Mouse (Mus musculus) gastrocnemius, adult 8-10 months (tissue): ENCODE results near the gene Prkag1. TPM values are rescaled to one million over a fixed set of nuclear protein-coding genes. Genes with fewer than 3 reads are reported as not detected.

Experiments used
- DNase-seq, 2 experiments: peaks; one replicate each; pipeline ENCODE4 v3.0.0; 2022; ENCODE audit warnings: low spot score in 2 of 2
- total RNA-seq, 4 experiments: library from RNA; stranded (reverse); gene quantifications; 2 replicates each; pipeline ENCODE4 v1.2.4; 2022

Gene Prkag1
- total RNA-seq, 4 experiments from 2014 or later = 43.8 to 55.0 (median 46.9) TPM

DNA sequence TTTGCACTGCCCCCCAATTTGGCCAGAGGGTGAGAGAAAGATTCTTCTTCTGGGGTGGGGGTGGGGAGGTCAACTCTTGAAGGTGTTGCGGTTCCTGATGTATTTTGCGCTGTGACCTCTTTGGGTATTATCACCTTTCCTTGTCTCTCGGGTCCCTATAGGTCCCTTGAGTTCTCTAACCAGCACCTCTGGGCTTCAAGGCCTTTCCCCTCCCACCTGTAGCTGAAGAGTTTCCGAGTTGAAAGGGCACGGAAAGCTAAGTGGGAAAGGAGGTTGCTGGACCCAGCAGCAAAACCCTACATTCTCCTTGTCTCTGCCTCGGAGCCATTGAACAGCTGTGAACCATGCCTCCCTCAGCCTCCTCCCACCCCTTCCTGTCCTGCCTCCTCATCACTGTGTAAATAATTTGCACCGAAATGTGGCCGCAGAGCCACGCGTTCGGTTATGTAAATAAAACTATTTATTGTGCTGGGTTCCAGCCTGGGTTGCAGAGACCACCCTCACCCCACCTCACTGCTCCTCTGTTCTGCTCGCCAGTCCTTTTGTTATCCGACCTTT, 38.1 kb downstream of the Prkag1 start:
- DNase-seq = no peak

DNA sequence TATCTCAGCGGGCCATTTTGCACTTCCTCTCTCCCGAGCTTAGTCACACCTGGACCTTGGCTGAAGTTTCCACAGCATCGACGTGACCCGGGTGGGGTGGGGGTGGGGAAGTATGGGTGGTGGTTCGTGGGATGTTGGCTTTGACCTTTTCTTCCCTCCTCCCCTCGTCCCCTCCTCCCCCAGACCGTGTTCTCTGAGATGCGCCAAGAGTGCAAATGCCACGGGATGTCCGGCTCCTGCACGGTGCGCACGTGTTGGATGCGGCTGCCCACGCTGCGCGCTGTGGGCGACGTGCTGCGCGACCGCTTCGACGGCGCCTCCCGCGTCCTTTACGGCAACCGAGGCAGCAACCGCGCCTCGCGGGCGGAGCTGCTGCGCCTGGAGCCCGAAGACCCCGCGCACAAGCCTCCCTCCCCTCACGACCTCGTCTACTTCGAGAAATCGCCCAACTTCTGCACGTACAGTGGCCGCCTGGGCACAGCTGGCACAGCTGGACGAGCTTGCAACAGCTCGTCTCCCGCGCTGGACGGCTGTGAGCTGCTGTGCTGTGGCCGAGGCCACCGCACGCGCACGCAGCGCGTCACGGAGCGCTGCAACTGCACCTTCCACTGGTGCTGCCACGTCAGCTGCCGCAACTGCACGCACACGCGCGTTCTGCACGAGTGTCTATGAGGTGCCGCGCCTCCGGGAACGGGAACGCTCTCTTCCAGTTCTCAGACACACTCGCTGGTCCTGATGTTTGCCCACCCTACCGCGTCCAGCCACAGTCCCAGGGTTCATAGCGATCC, 38.9 kb downstream of the Prkag1 start:
- no peak for DNase-seq

DNA sequence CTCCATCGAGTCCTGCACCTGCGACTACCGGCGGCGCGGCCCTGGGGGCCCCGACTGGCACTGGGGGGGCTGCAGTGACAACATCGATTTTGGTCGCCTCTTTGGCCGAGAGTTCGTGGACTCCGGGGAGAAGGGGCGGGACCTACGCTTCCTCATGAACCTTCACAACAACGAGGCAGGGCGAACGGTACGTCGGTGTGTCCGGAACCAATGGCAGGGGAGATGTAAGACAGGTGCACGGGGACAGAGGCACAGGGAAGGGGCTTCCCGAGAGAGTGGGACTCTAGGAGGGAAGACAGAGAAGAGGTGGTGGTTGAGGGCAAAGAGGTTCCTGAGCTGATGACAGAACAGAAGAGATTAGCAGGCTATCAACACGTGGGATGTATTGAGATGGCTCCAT, 39.5 kb downstream of the Prkag1 start:
- no peak for DNase-seq

DNA sequence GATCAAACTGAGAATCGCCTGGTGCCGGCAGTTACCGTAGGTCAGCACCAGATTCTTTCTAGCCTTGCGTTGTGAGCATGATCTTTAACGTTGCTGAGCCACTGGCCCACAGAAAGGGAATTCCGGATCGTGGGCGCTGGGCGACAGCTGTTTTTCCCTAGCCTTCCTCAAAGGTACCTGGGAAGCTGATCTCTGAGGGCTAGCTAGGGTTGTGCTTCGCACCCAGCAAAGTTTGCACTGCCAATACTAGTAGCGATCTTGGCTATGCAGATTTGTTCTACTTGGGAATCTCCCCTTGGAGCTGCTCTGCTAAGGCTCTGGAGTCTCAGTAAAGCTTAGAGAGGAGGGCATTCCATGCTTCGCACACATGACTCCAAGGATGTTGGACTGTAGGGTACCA, 40.1 kb downstream of the Prkag1 start:
- DNase-seq = no peak

DNA sequence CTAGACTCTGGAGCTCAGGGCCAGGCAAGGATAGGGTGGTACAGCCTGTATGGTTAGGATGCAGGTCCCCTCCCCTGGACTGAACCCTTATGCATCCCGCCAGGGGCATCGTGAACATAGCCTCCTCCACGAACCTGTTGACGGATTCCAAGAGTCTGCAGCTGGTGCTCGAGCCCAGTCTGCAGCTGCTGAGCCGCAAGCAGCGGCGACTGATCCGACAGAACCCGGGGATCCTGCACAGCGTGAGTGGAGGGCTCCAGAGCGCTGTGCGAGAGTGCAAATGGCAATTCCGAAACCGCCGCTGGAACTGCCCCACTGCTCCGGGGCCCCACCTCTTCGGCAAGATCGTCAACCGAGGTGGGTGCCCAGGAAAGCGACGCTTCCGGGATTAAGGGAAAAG, 40.6 kb downstream of the Prkag1 start:
- DNase-seq = no peak

DNA sequence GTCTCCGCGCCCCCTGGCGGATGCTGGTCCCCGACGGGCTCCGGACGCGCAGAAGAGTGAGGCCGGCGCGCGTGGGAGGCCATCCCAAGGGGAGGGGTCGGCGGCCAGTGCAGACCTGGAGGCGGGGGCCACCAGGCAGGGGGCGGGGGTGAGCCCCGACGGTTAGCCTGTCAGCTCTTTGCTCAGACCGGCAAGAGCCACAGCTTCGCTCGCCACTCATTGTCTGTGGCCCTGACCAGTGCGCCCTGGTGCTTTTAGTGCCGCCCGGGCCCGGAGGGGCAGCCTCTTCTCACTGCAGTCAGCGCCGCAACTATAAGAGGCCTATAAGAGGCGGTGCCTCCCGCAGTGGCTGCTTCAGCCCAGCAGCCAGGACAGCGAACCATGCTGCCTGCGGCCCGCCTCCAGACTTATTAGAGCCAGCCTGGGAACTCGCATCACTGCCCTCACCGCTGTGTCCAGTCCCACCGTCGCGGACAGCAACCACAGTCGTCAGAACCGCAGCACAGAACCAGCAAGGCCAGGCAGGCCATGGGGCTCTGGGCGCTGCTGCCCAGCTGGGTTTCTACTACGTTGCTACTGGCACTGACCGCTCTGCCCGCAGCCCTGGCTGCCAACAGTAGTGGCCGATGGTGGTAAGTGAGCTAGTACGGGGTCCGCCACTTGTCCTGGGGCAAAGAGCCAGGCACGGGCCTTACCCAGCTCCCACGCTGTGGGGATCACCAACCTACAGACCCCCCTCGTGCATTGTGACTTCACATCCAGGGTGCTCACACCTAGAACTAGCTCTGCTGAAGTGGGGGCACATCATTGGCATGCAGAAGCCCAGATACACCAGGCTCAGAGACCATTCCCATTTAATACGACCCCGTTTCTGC, 41.4 kb downstream of the Prkag1 start, which contains the start of gene Wnt1:
Gene Wnt1 (plus strand): TSS at position 197 of the 875 bp plus-strand sequence.
- DNase-seq = no peak

DNA sequence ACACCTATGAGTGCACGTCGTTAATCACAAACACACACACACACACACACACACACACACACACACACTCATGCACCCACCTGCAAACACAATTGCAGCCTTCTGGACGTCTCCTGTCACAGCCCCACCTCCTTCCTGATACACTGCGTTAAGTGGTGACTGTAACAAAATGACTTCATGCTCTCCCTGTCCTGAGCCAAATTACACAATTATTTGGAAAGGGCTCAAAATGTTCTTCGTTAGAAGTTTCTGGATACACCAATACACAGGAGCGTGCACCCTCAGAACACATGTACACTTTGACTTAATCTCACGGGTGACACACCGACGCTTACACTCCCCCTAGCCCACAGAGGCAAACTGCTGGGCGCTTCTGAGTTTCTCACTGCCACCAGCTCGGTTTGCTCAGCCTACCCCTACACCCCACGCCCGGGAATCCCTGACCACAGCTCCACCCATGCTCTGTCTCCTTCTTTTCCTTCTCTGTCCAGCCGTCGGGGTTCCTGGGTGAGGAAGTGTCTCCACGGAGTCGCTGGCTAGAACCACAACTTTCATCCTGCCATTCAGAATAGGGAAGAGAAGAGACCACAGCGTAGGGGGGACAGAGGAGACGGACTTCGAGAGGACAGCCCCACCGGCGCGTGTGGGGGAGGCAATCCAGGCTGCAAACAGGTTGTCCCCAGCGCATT, 42.2 kb downstream of the Prkag1 start:
- no peak for DNase-seq

DNA sequence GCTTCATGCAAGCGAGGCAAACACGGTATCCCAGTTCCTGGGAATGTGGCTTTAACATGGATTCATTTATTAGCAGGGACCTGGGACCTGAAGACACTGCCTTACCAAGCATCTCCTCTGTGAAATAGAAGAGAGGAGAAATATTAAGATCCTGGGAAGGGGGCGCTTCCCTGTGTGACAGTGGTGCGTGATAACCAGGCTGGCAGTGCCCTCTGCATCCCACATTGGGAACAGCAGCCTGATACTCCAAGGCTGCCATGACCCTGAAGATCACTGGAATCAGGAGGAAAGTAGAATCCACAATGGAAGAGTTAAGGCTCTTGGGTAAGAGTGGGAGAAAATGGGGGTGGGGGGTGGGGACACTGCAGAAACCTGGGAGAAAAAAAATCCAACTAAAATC, 43.4 kb downstream of the Prkag1 start:
- DNase-seq = no peak

DNA sequence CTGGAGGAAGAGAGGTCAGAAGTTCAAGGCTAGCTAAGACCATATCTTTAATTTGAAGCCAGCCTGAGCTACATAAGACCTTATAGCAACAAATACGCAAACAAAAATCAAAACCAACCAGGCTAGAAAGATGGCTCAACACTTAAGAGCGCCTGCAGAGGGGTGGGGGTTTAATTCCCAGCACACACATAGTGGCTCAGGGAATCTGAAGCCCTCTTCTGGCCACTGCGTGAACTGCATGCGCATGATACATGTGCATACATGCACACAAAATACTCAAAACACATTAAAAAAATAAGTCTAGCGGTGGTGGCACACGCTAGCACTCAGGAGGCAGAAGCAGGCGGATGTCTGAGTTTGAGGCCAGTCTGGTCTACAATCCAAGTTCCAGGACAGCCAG, 45.6 kb downstream of the Prkag1 start:
- no peak for DNase-seq

DNA sequence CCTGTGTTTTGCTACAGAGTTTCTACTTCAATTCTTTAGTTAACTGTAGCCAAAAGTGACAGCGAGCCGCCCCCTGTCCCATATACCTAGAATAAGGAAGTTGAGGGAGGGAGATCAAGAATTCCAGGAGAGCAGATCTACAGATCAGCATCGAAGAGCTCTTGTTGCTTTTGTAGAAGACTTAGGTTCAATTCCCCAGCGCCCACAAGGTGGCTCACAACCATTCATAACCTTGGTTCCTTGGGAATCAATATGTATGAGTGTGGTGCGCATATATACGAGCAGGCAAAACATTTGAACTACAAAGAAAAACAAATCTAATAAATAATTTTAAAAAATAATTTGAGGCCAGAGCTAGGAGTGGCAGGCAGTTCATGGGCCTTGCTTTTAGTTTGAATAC, 50.2 kb downstream of the Prkag1 start:
- DNase-seq = no peak

DNA sequence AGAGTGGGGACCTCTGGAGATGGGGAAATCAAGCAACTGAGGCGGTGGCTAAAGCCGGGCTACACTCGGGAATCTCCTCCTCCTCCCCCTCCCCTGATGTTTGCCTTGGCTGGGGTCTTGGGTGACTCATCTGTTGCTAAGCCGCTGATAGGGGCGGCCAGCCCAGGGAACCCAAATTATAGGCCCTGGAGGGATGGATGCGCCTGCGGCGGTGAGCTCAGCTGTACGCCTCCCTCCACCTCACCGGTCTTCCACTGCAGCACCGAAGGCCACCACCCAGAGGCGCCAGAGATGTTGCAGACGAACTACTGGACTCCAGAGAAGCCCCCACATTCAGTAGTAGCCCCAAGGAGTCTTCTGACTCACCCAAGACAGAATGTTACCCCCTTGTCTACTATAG, 50.7 kb downstream of the Prkag1 start:
- peak; percentile 38 to 48 for DNase-seq

DNA sequence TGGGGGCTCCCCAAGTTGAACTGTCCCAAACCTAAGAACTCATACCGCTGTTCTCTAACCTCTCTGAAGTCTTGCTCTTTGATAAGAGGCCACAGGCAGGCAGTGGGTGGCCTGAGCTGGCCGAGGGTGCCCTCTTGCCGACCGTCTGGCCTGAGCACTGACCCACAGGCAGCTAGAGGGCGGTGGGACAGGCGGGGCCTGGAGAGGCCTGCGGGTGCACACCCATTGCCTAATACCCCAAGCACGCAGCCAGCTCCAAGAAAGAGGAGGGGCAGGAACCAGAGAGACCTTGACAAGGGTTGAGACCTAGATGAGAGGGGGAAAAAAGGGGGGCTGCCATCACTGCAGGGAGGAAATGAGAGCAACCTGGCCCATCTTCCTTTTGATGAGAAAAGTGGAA, 51.2 kb downstream of the Prkag1 start:
- peak; percentile 24 to 39 for DNase-seq

DNA sequence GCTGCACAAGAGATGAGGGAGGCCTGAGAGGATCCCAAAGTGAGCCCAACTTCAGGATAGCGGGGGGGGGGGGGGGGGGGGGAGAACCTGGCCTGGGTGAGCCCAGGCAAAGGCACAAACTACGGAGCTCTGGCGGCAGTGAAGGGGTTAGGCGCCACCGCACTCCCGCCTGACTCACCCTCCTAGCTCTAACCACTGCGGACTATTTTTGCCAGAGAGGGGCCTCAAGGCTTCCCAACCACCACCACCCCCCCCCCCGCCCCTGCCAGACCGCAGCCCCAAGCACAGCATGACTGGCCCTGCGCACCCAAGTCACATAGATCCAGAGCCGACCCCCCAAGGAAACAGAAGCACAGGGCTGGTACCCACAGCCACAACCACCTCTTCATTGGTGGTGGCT, 52.5 kb downstream of the Prkag1 start:
- no peak for DNase-seq

DNA sequence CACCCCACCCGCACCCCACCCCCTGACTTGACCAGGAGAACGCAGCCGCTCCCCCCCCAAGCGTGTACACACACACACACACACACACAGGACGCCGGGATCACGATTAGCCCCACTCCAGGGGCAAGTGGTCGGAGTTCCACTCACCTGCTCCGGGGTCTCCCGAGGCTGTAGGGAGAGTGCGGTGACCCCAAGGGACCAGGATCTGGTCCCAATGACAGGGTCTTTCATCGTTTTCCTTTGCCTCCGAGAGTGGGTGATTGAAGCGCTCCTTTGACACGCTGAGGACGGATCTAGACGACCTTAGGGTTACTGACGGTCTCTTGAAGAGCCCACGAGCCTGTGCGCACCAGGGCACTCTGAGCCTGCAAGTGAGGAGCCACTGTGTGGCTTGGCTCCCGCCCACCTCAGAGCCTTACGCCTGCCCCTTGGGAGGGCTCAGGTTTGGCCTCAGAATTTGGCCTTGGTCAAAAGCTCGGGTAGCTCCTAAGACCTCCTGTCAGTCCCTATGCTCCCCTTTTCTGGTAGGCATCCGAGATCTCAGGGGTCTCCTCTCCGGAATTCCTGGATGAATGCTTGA, 53.0 kb downstream of the Prkag1 start:
- no peak for DNase-seq

DNA sequence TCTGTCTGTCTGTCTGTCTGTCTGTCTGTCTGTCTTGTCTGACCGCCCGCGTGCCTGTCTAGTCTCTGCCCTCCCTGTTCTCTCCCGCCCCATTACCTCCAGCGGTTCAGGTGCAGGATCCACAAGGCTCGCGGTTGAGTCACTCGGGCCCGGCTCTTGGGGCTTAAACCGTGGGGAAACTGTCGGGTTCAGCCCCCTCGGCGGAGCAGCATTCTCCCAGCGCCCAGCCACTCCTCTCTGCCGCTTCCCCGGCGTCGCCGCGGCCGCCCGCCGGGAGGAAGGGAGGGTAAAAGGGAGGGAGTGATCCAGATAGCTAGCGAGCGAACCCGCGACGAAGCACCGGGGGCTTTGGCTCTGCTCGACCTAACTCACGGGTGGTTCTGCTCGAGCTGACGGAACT, 53.6 kb downstream of the Prkag1 start, which contains the start of gene Wnt10b:
Gene Wnt10b (minus strand): TSS at position 389 of the 400 bp plus-strand sequence.
- no peak for DNase-seq

DNA sequence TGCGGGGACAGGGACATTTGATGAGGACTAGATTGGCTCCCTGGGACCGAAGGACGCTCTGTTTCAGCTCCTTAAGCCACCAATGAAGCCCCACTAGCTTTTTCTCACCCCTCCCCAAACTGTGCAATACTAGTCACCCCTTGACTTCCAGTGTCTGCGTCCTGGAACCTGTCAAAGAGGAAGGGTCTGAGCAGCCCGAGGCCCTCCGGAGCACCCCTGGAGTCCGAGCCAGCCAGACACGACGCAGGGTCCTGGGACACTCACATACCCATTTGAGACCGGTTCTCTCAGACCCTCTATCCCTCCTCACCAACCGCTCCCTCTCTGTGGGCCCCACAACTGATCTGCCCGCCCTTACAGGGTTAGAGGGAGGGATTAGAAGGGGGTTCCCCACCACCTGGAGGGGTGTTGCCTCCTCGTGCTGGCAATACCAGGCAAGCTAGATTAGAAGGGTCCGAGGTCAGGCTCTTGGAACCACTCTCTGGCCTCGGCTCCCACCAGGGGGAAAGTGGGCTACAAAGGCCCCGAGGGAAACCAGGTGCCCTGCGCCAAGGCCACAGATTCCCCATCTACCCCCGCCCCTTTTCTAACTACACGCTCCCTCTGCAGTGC, 54.2 kb downstream of the Prkag1 start:
- no peak for DNase-seq

DNA sequence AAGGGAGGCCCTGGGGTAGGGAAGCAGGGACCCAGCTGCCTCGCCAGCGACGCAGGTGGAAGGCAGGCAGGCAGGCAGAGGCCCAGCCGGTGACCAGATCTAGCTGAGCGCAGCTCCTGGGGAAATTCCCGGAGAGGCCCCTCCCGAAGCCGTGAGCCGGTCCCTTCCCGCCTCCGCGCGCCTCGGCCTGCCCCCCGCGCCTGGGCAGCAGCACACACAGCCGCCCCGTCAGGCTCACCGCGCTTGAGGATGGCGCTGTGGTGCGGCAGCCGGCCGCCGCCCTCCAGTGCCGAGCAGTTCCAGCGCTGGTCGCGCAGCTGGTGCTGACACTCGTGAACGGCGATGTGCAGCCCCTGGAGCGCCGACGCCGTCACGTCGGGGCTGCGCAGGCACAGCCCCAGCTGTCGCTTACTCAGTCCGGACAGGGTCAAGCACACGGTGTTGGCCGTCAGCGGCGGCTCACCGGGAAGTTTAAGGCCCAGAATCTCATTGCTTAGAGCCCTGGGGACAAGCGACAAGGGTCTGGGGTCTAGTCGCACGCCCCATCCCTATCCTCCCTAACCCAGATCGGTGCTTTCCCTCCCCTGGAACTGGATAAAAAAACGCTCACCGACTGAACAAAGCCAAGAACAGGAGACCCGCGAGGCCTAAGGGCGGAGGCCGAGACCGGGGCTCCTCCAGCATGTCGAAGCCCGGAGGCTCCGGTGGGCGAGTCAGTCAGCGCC, 54.9 kb downstream of the Prkag1 start:
- no peak for DNase-seq

DNA sequence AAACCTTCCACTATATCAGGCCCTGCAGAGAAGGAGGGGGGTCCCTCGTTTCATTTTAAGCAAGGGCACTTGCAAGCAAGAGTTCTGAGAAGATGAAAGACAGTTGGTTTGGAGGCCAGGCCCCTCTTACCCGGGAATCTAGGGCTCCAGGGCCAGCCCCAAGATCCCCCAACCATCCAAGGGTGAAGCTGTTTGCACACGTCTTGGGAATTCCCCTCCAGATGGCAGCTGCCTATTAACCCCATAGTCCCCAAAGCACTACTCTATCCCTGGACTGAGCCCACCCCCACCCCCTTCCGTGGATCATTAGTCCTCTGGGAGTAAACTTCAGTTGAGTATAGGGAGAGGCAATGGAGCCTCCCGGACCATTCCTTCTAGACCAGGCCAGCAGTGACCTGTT, 55.8 kb downstream of the Prkag1 start:
- DNase-seq = no peak

DNA sequence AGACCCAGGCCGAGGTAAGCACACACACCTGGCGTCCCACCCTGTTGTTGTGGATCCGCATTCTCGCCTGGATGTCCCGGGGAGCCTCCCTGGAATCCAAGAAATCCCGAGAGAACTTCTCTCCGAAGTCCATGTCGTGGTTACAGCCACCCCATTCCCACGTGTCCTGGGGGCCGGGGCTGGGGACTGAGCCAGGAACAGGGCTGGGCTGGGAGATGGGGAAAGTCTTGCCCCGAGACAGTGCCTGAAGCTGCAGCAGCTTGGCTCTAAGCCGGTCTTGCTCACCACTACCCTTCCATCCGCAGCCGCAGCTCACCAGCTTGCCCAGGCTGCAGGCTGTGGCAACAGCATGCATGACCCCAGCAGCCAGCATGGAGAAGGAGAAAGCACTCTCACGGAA, 57.2 kb downstream of the Prkag1 start:
- no peak for DNase-seq
